Mouse (Mus musculus): Measurements from ENCODE around the gene Csnk1g2.

The Csnk1g2 gene

GRCm38 (mm10) chr10:80679556-80680259 lies 57.1 kb downstream of the Csnk1g2 start:
- no peak for DNase-seq (ENCODE audit: low read depth)

GRCm38 (mm10) chr10:80680260-80680696 lies 57.6 kb downstream of the Csnk1g2 start:
- DNase-seq (ENCODE audit: low read depth) = no peak

- DNase-seq (ENCODE audit: low read depth) = no peak
Measured at GRCm38 (mm10) chr10:80682003-80682402, 59.4 kb downstream of the Csnk1g2 start.

GRCm38 (mm10) chr10:80683647-80684046 lies 61.0 kb downstream of the Csnk1g2 start:
- no peak for DNase-seq (ENCODE audit: low read depth)

GRCm38 (mm10) chr10:80684214-80684613 lies 61.6 kb downstream of the Csnk1g2 start:
- peak; percentile 80 for DNase-seq (ENCODE audit: low read depth)

- no peak for DNase-seq (ENCODE audit: low read depth)
Measured at GRCm38 (mm10) chr10:80684984-80685383, 62.3 kb downstream of the Csnk1g2 start.

GRCm38 (mm10) chr10:80686617-80687016 lies 64.0 kb downstream of the Csnk1g2 start:
- no peak for DNase-seq (ENCODE audit: low read depth)

- peak; percentile 90 for DNase-seq (ENCODE audit: low read depth)
Measured at GRCm38 (mm10) chr10:80687850-80688249, 65.2 kb downstream of the Csnk1g2 start.
